Mouse (Mus musculus) cerebellum, postnatal 10 days (tissue): ENCODE results near the gene Itfg1.

Experiments
- DNase-seq, 2 experiments: peaks; one replicate each; pipeline ENCODE4 v3.0.0; 2021; ENCODE audit warnings: mixed read lengths in 2 of 2

Gene Itfg1

GRCm38 (mm10) chr8:85730545-85730944 is 110.2 kb downstream of the Itfg1 start:
- no peak for DNase-seq

GRCm38 (mm10) chr8:85717271-85717670 is 123.5 kb downstream of the Itfg1 start:
- no peak for DNase-seq

- no peak for DNase-seq
Measured at GRCm38 (mm10) chr8:85716696-85717095, 124.0 kb downstream of the Itfg1 start.

- DNase-seq = no peak
Measured at GRCm38 (mm10) chr8:85706988-85707387, 133.7 kb downstream of the Itfg1 start.

- DNase-seq = peak; percentile 89 to 93
Measured at GRCm38 (mm10) chr8:85700751-85701351, 139.9 kb downstream of the Itfg1 start, which contains the start of gene Neto2. Gene Neto2, minus strand, starts transcription at chr8:85700924.

- DNase-seq = peak; percentile 91
Measured at GRCm38 (mm10) chr8:85700101-85700750, 140.5 kb downstream of the Itfg1 start.

GRCm38 (mm10) chr8:85699051-85699450 is 141.7 kb downstream of the Itfg1 start:
- DNase-seq = peak; percentile 84 to 86
